Mouse (Mus musculus): ENCODE data around the gene Ppp1r35. TPM values are rescaled to one million over a fixed set of nuclear protein-coding genes. Genes with fewer than 3 reads are reported as not detected.

Gene Ppp1r35
- polyA plus RNA-seq, 1 experiment from 2014 or later = 69.4 TPM

DNA sequence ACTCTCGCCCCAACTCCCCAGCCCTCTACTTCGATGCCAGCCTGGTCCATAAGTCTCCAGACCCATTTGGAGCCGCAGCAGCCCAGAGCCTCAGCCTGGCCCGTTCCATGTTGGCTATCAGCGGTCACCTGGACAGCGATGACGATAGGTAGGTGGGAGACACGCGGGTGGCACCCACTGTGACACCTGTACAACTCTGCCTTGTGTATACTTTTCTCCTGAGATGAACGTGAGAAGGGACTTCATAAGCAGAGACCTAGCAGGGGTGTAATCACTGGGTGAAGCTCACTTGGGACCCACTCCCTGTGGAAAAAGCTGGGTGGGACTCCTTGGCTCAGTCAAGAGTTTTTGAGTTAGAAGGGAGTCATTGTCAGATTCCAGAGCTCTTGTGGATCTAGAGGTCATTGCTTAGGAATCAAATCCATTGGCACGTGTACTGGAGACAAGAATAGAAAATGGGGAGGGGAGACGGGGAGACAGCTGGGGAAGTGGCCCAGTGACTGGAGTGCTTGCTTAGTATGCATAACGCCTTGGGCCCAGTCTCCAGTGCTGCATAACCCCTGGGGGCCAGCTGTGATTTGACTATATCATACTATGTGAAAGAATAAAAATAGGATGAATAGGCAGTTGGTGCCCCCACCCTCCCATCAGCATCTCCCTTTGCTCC lies 27.3 kb upstream of the Ppp1r35 start:
- no peak for DNase-seq (ENCODE audit: low spot score)

DNA sequence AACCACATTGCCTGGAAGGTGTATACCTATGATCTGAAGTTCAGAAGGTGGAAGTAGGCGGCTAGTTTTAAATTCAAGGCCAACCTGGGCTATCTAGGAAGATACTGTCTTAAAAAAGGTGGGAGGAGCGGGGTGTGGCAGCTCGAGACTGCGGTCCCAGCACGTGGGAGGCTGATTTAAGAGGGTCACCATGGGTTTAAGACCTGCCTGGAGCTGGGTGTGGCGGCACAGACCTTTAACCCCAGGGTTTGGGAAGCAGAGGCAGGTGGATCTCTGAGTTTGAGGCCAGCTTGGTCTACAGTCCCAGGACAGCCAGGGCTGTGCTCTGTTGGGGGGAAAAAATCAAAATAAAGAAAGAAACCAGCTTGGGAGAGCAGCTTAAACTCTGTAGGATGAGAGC lies 26.7 kb upstream of the Ppp1r35 start:
- no peak for DNase-seq (ENCODE audit: low spot score)

DNA sequence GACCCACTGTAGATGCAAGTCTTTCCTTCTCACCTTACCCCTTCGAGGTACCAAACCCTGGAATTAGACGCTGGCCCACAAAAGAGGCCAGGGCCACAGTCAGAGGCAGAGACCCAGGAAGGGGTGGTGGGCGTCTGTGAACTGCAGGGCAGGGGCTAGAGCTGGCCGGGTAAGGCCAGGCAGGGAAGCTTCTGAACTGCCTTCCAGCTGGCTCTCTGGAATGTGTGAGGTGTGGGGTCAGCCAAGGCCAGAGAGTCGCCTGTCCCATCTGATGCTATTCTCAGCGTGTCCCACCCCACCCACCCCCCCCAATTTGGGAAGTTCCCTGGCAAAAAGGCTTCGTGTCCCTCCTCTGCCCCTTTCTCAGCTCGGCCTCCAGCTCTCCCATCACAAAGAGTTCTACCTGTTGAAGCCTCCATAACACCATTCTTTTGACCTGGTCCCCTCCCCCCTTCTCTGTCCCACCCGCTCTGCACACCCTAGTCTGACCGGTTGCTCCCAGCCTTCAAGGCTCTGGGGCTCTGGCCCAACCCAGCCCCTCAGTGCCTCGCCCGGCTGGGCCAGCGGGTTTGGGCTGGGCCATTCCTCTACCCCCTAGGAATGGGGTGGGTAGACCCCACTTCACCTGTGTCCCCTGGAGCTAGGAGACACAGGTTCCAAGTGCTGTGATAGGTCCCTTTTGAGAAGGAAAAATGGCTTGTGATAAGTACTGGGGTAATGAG lies 25.4 kb upstream of the Ppp1r35 start:
- DNase-seq (ENCODE audit: low spot score) = no peak

GRCm38 (mm10) chr5:137755425-137755824 lies 23.2 kb upstream of the Ppp1r35 start:
- DNase-seq (ENCODE audit: low spot score) = no peak

DNA sequence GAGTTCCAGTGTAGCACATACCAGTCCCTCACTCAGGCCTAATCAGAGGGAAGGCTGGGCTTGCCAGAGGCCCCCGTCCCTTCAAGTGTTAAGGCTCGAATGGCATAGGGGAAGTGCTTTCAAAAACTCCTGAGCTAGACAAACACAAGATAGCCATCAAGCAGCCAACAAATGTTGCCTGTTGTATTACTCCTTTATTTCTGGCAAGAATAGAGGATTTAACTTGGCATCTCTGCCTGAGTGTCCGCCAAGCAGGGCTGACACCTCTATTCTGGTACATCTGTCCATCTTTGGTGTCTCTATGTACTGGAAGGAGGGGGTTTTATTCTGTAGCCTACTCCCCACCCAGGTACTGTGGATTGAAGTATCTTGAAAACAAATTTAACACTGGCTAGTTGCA lies 22.5 kb upstream of the Ppp1r35 start:
- DNase-seq (ENCODE audit: low spot score) = no peak

GRCm38 (mm10) chr5:137756882-137757661 lies 21.6 kb upstream of the Ppp1r35 start:
- DNase-seq (ENCODE audit: low spot score) = peak; percentile 85

GRCm38 (mm10) chr5:137757887-137758286 lies 20.8 kb upstream of the Ppp1r35 start:
- DNase-seq (ENCODE audit: low spot score) = no peak

GRCm38 (mm10) chr5:137758921-137759534 lies 19.6 kb upstream of the Ppp1r35 start:
- DNase-seq (ENCODE audit: low spot score) = no peak

GRCm38 (mm10) chr5:137759971-137760412 lies 18.7 kb upstream of the Ppp1r35 start:
- DNase-seq (ENCODE audit: low spot score) = peak; percentile 90

- DNase-seq (ENCODE audit: low spot score) = no peak
Measured at GRCm38 (mm10) chr5:137764609-137765340, 13.9 kb upstream of the Ppp1r35 start.

DNA sequence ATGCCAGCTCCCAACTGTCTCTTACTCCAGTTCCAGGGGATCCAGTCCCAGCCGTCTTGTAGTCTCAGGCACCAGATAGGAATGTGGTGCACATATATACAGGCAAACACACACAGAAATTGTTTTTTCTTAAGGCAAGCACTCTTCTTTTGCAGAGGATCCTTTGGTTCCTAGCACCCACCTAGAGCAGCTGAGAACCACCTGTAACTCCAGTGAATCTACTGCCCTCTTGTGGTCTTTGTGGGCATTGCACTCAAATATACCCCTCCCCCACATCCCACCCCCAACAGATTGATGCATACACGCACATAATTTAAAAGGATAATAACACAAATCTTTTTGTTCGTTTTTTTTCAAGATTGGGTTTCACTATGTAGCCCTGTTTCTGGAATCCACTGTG lies 12.4 kb upstream of the Ppp1r35 start:
- peak; percentile 65 for DNase-seq (ENCODE audit: low spot score)

- no peak for DNase-seq (ENCODE audit: low spot score)
Measured at GRCm38 (mm10) chr5:137768475-137768874, 10.2 kb upstream of the Ppp1r35 start.

- DNase-seq (ENCODE audit: low spot score) = peak; percentile 82
Measured at GRCm38 (mm10) chr5:137770709-137771108, 7.9 kb upstream of the Ppp1r35 start.

DNA sequence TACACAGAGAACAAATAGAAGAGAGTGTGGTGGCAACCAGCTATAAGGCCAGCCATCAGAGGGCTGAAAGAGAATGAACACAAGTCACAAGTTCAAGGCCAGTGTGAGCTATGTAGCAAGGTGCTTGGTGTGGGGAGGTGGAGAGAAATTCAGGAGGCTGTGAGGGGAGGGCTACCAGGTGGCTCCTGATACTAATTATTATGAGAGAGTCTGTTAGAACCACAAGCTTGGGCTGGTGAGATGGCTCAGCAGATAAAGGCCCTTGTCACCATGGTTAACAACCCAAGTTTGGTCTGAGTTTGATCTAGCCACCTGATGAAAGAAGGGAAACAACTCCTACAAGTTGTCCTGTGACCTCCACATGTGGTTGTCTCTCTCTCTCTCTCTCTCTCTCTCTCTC lies 5.9 kb upstream of the Ppp1r35 start:
- DNase-seq (ENCODE audit: low spot score) = no peak

DNA sequence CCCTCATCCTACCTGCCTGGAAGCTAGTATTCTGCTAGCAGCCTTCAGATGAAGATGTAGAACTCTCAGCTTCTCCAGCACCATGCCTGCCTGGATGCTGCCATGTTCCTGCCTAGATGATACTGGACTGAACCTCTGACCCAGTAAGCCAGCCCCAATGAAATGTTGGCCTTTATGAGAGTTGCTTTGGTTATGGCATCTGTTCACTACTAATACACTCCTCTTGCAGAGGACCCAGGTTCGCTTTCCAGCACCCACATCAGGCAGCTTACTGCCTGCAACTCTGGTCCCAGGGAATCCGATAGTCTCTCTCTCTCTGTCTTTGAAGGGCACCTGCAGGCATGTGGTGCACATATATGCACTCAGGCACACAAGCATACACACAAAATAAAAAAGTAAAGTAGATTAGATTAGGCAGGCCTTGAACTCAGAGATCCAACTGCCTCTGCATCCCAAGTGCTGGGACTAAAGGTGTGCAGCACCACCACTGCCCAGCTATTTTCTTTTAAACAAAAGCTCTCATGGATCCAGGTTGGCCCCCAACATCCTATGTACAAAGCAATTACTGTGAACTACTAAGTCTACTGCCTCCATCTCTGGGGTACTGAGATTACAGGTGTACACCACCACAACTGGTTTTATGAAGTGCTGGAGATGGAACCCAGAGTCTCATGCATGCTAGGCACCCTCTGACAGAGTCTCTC lies 2.9 kb upstream of the Ppp1r35 start:
- DNase-seq (ENCODE audit: low spot score) = no peak

- peak; percentile 76 for DNase-seq (ENCODE audit: low spot score)
Measured at GRCm38 (mm10) chr5:137776408-137776918, 2.2 kb upstream of the Ppp1r35 start.

- no peak for DNase-seq (ENCODE audit: low spot score)
Measured at GRCm38 (mm10) chr5:137777267-137777845, 1.3 kb upstream of the Ppp1r35 start.

GRCm38 (mm10) chr5:137779053-137779933 lies 644 bp downstream of the Ppp1r35 start:
- peak; percentile 32 for DNase-seq (ENCODE audit: low spot score)

DNA sequence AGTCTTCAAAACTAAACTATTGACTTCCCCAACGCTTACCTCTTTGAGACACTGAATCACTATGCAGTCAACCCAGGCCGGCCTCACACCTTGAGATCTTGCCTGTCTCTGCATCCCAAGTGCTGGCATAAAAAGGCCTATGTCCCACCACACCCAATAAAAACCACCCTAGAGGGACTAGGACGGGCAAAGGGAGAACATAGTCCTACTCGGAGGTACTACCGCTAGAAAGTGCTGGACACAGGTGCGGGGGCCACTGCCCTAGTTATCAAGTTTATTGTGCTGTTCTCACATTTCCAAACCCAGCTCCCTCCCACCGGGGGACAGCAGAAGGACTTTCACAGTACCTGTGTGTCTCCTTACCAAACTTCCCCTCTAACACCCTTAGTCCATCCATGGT lies 3.0 kb downstream of the Ppp1r35 start:
- no peak for DNase-seq (ENCODE audit: low spot score)

All from thymus, postnatal 0 days (tissue).